Mouse (Mus musculus) duodenum, adult 2 months (tissue): Measurements from ENCODE around the gene Dpyd. TPM values are rescaled to one million over a fixed set of nuclear protein-coding genes. Genes with fewer than 3 reads are reported as not detected.

Experiments used
- polyA plus RNA-seq: library from polyadenylated mRNA; depleted of rRNA; stranded (reverse); fragments of >200 nt; gene quantifications from 2 replicates; pipeline ENCODE4 v1.2.3, GENCODE M21; 2012; ENCODE audit warnings: low replicate concordance; rRNA removed

The Dpyd gene
- polyA plus RNA-seq, result 6.1 and 7.6 TPM in 2 replicates

DNA sequence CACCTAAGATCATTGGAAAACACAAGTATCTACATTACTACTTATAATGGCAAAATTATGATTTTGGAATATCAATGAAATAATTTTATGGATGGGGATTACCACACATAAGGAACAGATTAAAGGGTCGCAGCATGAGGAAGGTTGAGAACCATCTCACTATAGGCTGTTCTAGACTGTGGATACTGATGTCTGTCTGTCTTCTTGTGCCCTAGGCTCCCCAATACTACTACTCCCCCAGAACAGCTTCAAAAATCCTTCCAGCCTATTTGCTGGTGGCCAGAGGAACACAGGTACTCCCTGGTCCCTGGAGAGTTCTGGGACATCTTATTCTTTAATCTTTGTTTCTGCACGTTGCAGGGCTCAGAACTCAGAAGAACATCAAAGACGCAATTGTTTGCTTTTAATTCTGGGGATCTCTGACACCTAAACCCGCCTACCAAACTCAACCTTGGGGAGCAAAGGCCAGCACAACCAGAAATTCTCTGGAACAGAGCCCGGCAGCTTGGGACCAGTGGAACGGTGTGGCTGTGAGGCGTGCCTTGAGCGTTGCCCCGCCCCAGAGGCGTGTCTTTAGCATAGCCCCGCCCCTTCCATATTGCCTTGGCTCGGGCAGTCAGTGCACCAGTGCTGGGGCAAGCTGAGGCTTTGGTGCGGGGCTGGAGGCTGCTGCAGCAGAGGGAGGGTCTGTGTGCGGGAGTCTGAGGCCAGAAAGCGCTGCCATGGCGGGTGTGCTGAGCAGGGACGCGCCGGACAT lies at the start of gene Dpyd:
Gene Dpyd (plus strand): TSS at position 576 of the 757 bp plus-strand sequence.

